Mouse (Mus musculus) hindbrain, embryonic 11.5 days (tissue): ENCODE measurements around the gene Krt83. TPM values are rescaled to one million over a fixed set of nuclear protein-coding genes. Genes with fewer than 3 reads are reported as not detected.

Experiments
- ATAC-seq: fragments of 200-750 bp; cut with Nextera tagmentation; 2 replicates; pipeline ENCODE4 v1.8.0; 2017; ENCODE audit warnings: mild to moderate bottlenecking, moderate TSS enrichment, moderate library complexity; ENCODE audit not compliant: low FRiP score
- DNase-seq: peaks from one replicate; pipeline ENCODE4 v3.0.0-alpha.2; 2015; ENCODE audit warnings: low spot score
- H3K27ac ChIP-seq: fragments of 300-500 bp; sonication (generic); 2 replicates; pipeline ENCODE4 v1.5.1; 2014; ENCODE audit warnings: mild to moderate bottlenecking, low read depth, low read length
- H3K27me3 ChIP-seq: fragments of 300-500 bp; sonication (generic); 2 replicates; pipeline ENCODE4 v1.6.1; 2014; ENCODE audit warnings: mild to moderate bottlenecking, low read length, moderate library complexity, mixed read lengths; ENCODE audit not compliant: control insufficient read depth, insufficient read depth
- H3K36me3 ChIP-seq: fragments of 300-500 bp; sonication (generic); 2 replicates; pipeline ENCODE4 v1.6.1; 2014; ENCODE audit warnings: mild to moderate bottlenecking, low read length, moderate library complexity, mixed read lengths; ENCODE audit not compliant: control insufficient read depth, insufficient read depth
- H3K4me1 ChIP-seq: fragments of 300-500 bp; sonication (generic); replicated peaks from 2 replicates; pipeline ENCODE4 v1.6.1; 2014; ENCODE audit warnings: low read length, mixed read lengths; ENCODE audit not compliant: control insufficient read depth, insufficient read depth
- H3K4me2 ChIP-seq: fragments of 300-500 bp; sonication (generic); replicated peaks from 2 replicates; pipeline ENCODE4 v1.6.1; 2014; ENCODE audit warnings: mild to moderate bottlenecking, low read depth, low read length
- H3K4me3 ChIP-seq: fragments of 300-500 bp; sonication (generic); 2 replicates; pipeline ENCODE4 v1.5.1; 2014; ENCODE audit warnings: low read depth, low read length
- H3K9ac ChIP-seq: fragments of 300-500 bp; sonication (generic); 2 replicates; pipeline ENCODE4 v1.6.1; 2014; ENCODE audit warnings: low read depth, low read length
- H3K9me3 ChIP-seq: fragments of 300-500 bp; sonication (generic); 2 replicates; pipeline ENCODE4 v1.6.1; 2016; ENCODE audit warnings: low read length; ENCODE audit not compliant: control insufficient read depth
- WGBS: fragments of 180-500 bp; shearing (Covaris S2); extraction: QIAGEN DNeasy Blood & Tissue Kit; methylation state at CpG from one replicate; pipeline ENCODE4 v1.1.7; 2014; 5-methylcytosine and 5-hydroxymethylcytosine counted together
- polyA plus RNA-seq: library from polyadenylated mRNA; unstranded; fragments of >200 nt; fragmentation: Nextera tagmentation; extraction: Ambion mirVana; gene quantifications from 2 replicates; pipeline ENCODE4 v1.2.1, GENCODE M21; 2014

Gene Krt83
- polyA plus RNA-seq, 1 experiment from 2014 or later, result not detected

- no peak for DNase-seq
- no peaks in the 10 kb centered on the region for H3K36me3 ChIP-seq
- H3K4me3 ChIP-seq, result no peak overlapping the region
- H3K4me2 ChIP-seq, result no peak overlapping the region
- WGBS, result 49% methylated on average over 16 of the region's 16 CpGs
- no peaks in the 10 kb centered on the region for H3K27me3 ChIP-seq
- no peaks in the 10 kb centered on the region; the same call in 1 of the 2 replicates for H3K9me3 ChIP-seq
- H3K27ac ChIP-seq, result no peak overlapping the region
- H3K9ac ChIP-seq, result no peak overlapping the region
- 0 out of 2 replicates have a peak, but pooled peaks cover 3% of the 10 kb centered on the region for H3K4me1 ChIP-seq
- no peak for ATAC-seq
Observed at GRCm38 (mm10) chr15:101458361-101458930, 32.9 kb downstream of the Krt83 start.

- 87% methylated on average over 6 of the region's 6 CpGs for WGBS
- 0 out of 2 replicates have a peak, but pooled peaks cover 3% of the 10 kb centered on the region for H3K4me1 ChIP-seq
- no peak for ATAC-seq
Observed at GRCm38 (mm10) chr15:101455891-101456290, 35.4 kb downstream of the Krt83 start.

GRCm38 (mm10) chr15:101455292-101455691, 36.0 kb downstream of the Krt83 start:
- no peaks in the 10 kb centered on the region for H3K36me3 ChIP-seq
- DNase-seq (no peak), ATAC-seq (no peak)
- H3K9me3 ChIP-seq, result no peaks in the 10 kb centered on the region; the same call in 1 of the 2 replicates
- 0 out of 2 replicates have a peak, but pooled peaks cover 3% of the 10 kb centered on the region for H3K4me1 ChIP-seq
- H3K9ac ChIP-seq, result no peak overlapping the region
- no peak overlapping the region for H3K4me3 ChIP-seq
- WGBS, result 92% methylated on average over 2 of the region's 2 CpGs
- H3K27me3 ChIP-seq, result no peaks in the 10 kb centered on the region
- no peak overlapping the region for H3K27ac ChIP-seq
- H3K4me2 ChIP-seq, result no peak overlapping the region

More at GRCm38 (mm10) chr15:101455891-101456290, 35.4 kb downstream of the Krt83 start:
- H3K4me2 ChIP-seq, result no peak overlapping the region
- no peak overlapping the region for H3K4me3 ChIP-seq
- no peaks in the 10 kb centered on the region for H3K36me3 ChIP-seq
- DNase-seq, result no peak
- no peak overlapping the region for H3K9ac ChIP-seq
- H3K9me3 ChIP-seq, result no peaks in the 10 kb centered on the region; the same call in 1 of the 2 replicates
- no peaks in the 10 kb centered on the region for H3K27me3 ChIP-seq
- no peak overlapping the region for H3K27ac ChIP-seq

GRCm38 (mm10) chr15:101454774-101455173, 36.5 kb downstream of the Krt83 start:
- H3K9ac ChIP-seq, result no peak overlapping the region
- no peaks in the 10 kb centered on the region; the same call in 1 of the 2 replicates for H3K9me3 ChIP-seq
- ATAC-seq (no peak), DNase-seq (no peak)
- H3K27me3 ChIP-seq, result no peaks in the 10 kb centered on the region
- no peak overlapping the region for H3K4me2 ChIP-seq
- H3K4me1 ChIP-seq, result 0 out of 2 replicates have a peak, but pooled peaks cover 3% of the 10 kb centered on the region
- H3K36me3 ChIP-seq, result no peaks in the 10 kb centered on the region
- H3K4me3 ChIP-seq, result no peak overlapping the region
- no peak overlapping the region for H3K27ac ChIP-seq
- whole genome bisulfite sequencing, result 92% methylated on average over 8 of the region's 8 CpGs

GRCm38 (mm10) chr15:101453093-101453736, 38.1 kb downstream of the Krt83 start:
- H3K36me3 ChIP-seq, result no peaks in the 10 kb centered on the region
- 0 out of 2 replicates have a peak overlapping the region, but pooled peaks have one; percentile 13 for H3K4me2 ChIP-seq
- H3K4me1 ChIP-seq, result 0 out of 2 replicates have a peak, but pooled peaks cover under 1% of the 10 kb centered on the region
- 0 out of 2 replicates have a peak, but pooled peaks have one; percentile 47 for ATAC-seq
- no peaks in the 10 kb centered on the region; the same call in 1 of the 2 replicates for H3K9me3 ChIP-seq
- no peak overlapping the region for H3K4me3 ChIP-seq
- DNase-seq, result peak; percentile 89
- H3K27me3 ChIP-seq, result no peaks in the 10 kb centered on the region
- 8% methylated on average over 13 of the region's 13 CpGs for WGBS
- H3K9ac ChIP-seq, result no peak overlapping the region
- no peak overlapping the region for H3K27ac ChIP-seq

- ATAC-seq (no peak), DNase-seq (no peak)
- no peaks in the 10 kb centered on the region for H3K27me3 ChIP-seq
- H3K9me3 ChIP-seq, result no peaks in the 10 kb centered on the region
- no peaks in the 10 kb centered on the region for H3K4me1 ChIP-seq
- no peak within 1 kb of the TSS for H3K4me2 ChIP-seq
- WGBS, result 70% methylated on average over 2 of the region's 2 CpGs
- H3K9ac ChIP-seq, result no peak within 1 kb of the TSS
- no peaks in the 10 kb centered on the region for H3K36me3 ChIP-seq
- no peak within 1 kb of the TSS for H3K4me3 ChIP-seq
- no peak within 1 kb of the TSS for H3K27ac ChIP-seq
Observed at GRCm38 (mm10) chr15:101447444-101447843, 43.9 kb downstream of the Krt83 start, which contains the start of gene Krt88. Gene Krt88 (plus strand): TSS chr15:101447744.

- Histone ChIP-seq H3K36me3 (no peaks in the 10 kb centered on the region), H3K4me1 (no peaks in the 10 kb centered on the region), H3K27me3 (no peaks in the 10 kb centered on the region), H3K4me3 (no peak overlapping the region), H3K9me3 (no peaks in the 10 kb centered on the region), H3K4me2 (no peak overlapping the region), H3K9ac (no peak overlapping the region), H3K27ac (no peak overlapping the region)
- WGBS, result 81% methylated on average over 11 of the region's 11 CpGs
- ATAC-seq (no peak), DNase-seq (no peak)
Observed at GRCm38 (mm10) chr15:101446572-101446971, 44.7 kb downstream of the Krt83 start.

- H3K4me2 ChIP-seq, result no peak overlapping the region
- H3K9ac ChIP-seq, result no peak overlapping the region
- ATAC-seq (no peak), DNase-seq (no peak)
- H3K36me3 ChIP-seq, result no peaks in the 10 kb centered on the region
- 0 out of 2 replicates have a peak, but pooled peaks cover 4% of the 10 kb centered on the region for H3K4me1 ChIP-seq
- WGBS, result 85% methylated on average over 4 of the region's 4 CpGs
- H3K27ac ChIP-seq, result no peak overlapping the region
- H3K4me3 ChIP-seq, result no peak overlapping the region
- no peaks in the 10 kb centered on the region for H3K9me3 ChIP-seq
- H3K27me3 ChIP-seq, result peaks cover 19% of the 10 kb centered on the region
Observed at GRCm38 (mm10) chr15:101440837-101441236, 50.5 kb downstream of the Krt83 start.
